Mouse (Mus musculus): ENCODE results near the gene Ptpn12. TPM values are rescaled to one million over a fixed set of nuclear protein-coding genes. Genes with fewer than 3 reads are reported as not detected.

Ptpn12 gene
- total RNA-seq, 1 experiment from 2014 or later, result 54.2 TPM

- DNase-seq, result no peak
These were observed 25.5 kb downstream of the Ptpn12 start for GRCm38 (mm10) chr5:21030226-21030625.

- DNase-seq, result peak; percentile 24
These were observed 38.6 kb downstream of the Ptpn12 start for GRCm38 (mm10) chr5:21017075-21017474.

- no peak for DNase-seq
These were observed 44.8 kb downstream of the Ptpn12 start for GRCm38 (mm10) chr5:21010908-21011307.

GRCm38 (mm10) chr5:21002723-21003122 lies 53.0 kb downstream of the Ptpn12 start:
- no peak for DNase-seq

- no peak for DNase-seq
These were observed 53.9 kb downstream of the Ptpn12 start for GRCm38 (mm10) chr5:21001622-21002315.

- DNase-seq, result no peak
These were observed 57.3 kb downstream of the Ptpn12 start for GRCm38 (mm10) chr5:20998427-20998826.

GRCm38 (mm10) chr5:20997555-20997954 lies 58.2 kb downstream of the Ptpn12 start:
- no peak for DNase-seq

- DNase-seq, result no peak
These were observed 65.5 kb downstream of the Ptpn12 start for GRCm38 (mm10) chr5:20990062-20990809.

- no peak for DNase-seq
These were observed 69.4 kb downstream of the Ptpn12 start for GRCm38 (mm10) chr5:20986271-20986670.

- DNase-seq, result no peak
These were observed 72.2 kb downstream of the Ptpn12 start for GRCm38 (mm10) chr5:20983505-20983904.

GRCm38 (mm10) chr5:20974690-20975089 lies 81.0 kb downstream of the Ptpn12 start:
- DNase-seq, result no peak

- no peak for DNase-seq
These were observed 81.7 kb downstream of the Ptpn12 start for GRCm38 (mm10) chr5:20973999-20974398.

GRCm38 (mm10) chr5:20973069-20973468 lies 82.6 kb downstream of the Ptpn12 start:
- DNase-seq, result no peak

- DNase-seq, result peak; percentile 74
These were observed 86.7 kb downstream of the Ptpn12 start for GRCm38 (mm10) chr5:20968963-20969362.

- DNase-seq, result no peak
These were observed 87.2 kb downstream of the Ptpn12 start for GRCm38 (mm10) chr5:20968493-20968892.

GRCm38 (mm10) chr5:20967942-20968341 lies 87.8 kb downstream of the Ptpn12 start:
- no peak for DNase-seq

GRCm38 (mm10) chr5:20964446-20964845 lies 91.3 kb downstream of the Ptpn12 start:
- no peak for DNase-seq

- no peak for DNase-seq
These were observed 92.4 kb downstream of the Ptpn12 start for GRCm38 (mm10) chr5:20963295-20963694.

GRCm38 (mm10) chr5:20960927-20961326 lies 94.8 kb downstream of the Ptpn12 start:
- DNase-seq, result no peak

GRCm38 (mm10) chr5:20956298-20956697 lies 99.4 kb downstream of the Ptpn12 start, which contains the start of gene Rsbn1l:
TSS of gene Rsbn1l (minus strand) at chr5:20956398.
- DNase-seq, result no peak

GRCm38 (mm10) chr5:20955114-20955835 lies 100.4 kb downstream of the Ptpn12 start:
- no peak for DNase-seq

GRCm38 (mm10) chr5:20952337-20952925 lies 103.3 kb downstream of the Ptpn12 start:
- no peak for DNase-seq
